Mouse (Mus musculus) E14TG2a.4 (cell line): ENCODE measurements around the gene Trp73.

ENCODE experiments used
- CTCF ChIP-seq: conservative IDR thresholded peaks from 2 replicates; pipeline ENCODE4 v1.5.1; 2014; ENCODE audit warnings: low read length
- NANOG ChIP-seq: IDR thresholded peaks from 2 replicates; pipeline ENCODE4 v1.6.1; 2014; ENCODE audit warnings: borderline replicate concordance, low read length, mixed read lengths
- POU5F1 ChIP-seq: IDR thresholded peaks from 2 replicates; pipeline ENCODE4 v1.6.1; 2014; ENCODE audit warnings: low read length, borderline replicate concordance

- TF ChIP-seq CTCF (no peak), POU5F1 (no peak), NANOG (no peak)
Measured at GRCm38 (mm10) chr4:154186002-154186537, 46.1 kb upstream of the Trp73 start.
